Mouse (Mus musculus): ENCODE measurements at regions not wholly inside any gene's neighbourhood (a gene's known extent, or its start where the extent isn't known, plus 50 kb on each side); places are given as distances from the start of the nearest gene placed in this dataset.

- TF ChIP-seq POLR2A (IDR thresholded peaks at IDR 0.05; ENCODE audit: low read depth, low read length) (no peak), CTCF (conservative IDR thresholded peaks at IDR 0.05; ENCODE audit: insufficient read depth, insufficient read length, low read depth, low read length) (no peak)
These were observed 66.8 kb downstream of the Tpra1 start for GRCm38 (mm10) chr6:88968842-88969241.

Data from kidney, adult 2 months (tissue).